Mouse (Mus musculus) lung, postnatal 0 days (tissue): ENCODE measurements around the gene Gpd1.

Experiments
- CTCF ChIP-seq: IDR thresholded peaks from 2 replicates; pipeline ENCODE4 v1.5.1; 2016; ENCODE audit warnings: antibody characterized with exemption, mild to moderate bottlenecking
- EP300 ChIP-seq: IDR thresholded peaks from 2 replicates; pipeline ENCODE4 v1.6.1; 2016; ENCODE audit warnings: antibody characterized with exemption, mild to moderate bottlenecking, control low read depth

- peak; percentile 97 for TF ChIP-seq CTCF
- no peak for TF ChIP-seq EP300
Observed at GRCm38 (mm10) chr15:99725341-99726155, 8.2 kb downstream of the Gpd1 start, which contains the start of gene Cox14.
